Mouse (Mus musculus): Measurements from ENCODE around the gene Ccdc34.
A peak's percentile ranks its signal among the peaks of the same experiment; 100 is the strongest.

Ccdc34 gene

GRCm38 (mm10) chr2:110017616-110018505 lies at the start of gene Ccdc34:
Gene Ccdc34 (plus strand): TSS chr2:110017817.
- peak; percentile 95 for DNase-seq (ENCODE audit: extremely low read depth, insufficient read length, low spot score)

- no peak for DNase-seq (ENCODE audit: extremely low read depth, insufficient read length, low spot score)
These were observed 48.2 kb upstream of the Ccdc34 start for GRCm38 (mm10) chr2:109969381-109969780.

DNA sequence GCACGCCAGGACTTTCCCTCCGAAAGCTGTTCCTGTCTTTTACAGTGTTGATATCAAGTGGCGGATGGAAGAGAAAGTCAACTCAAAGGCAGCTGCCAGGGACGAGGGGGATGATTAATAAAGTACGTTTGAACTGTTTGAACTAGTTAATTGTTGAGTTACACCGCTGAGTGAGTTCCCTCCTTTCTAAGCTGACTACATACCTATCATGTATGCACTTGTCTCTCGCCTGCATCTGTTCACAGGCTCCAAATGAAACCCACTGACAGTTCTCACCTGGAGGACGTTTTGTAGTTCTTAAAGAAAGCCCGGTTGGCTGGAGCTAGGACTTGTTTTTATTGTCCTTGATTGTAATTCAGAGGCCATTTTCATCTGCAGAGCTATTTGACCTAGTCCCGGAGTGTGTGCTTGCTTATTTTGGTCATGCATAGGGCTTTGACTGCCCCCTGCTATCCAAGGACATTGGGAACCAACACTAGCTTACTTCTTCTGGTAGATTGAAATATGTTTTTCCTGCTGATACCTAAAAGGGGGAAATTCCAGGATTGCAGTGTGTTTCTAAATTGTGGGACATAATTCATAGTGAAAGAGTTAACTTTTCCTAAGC lies 47.6 kb upstream of the Ccdc34 start:
- no peak for DNase-seq (ENCODE audit: extremely low read depth, insufficient read length, low spot score)

DNA sequence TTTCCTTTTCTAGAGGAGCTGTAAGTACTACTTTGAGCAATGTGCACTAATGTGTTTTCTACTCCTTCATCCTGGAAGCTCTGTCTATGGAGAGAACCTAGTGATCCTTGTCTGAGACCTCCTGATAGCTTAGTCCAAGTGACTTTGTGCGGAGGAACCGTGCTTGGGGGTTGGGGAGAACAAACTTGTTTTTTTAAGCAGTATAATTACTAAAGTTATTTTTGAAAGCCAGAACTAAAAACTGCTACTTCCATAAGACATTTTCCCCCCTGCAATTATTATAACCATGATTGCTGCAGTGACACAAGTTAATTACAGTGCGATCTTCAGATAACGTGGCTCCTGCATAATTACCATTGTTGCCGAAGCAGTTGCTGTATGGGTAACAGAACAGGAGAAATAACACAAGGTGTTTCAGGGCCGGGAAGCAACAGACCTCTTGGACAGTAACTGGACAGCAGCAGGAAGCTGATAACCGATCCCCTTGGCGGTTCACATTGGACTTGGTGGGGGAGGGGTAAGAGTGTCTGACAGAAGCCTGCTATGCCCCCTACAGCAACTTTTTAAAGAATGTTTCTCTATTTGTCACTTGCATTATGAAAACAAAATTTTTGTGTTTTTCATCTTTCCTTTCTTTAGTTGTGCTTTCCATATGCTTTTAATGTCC lies 46.7 kb upstream of the Ccdc34 start:
- DNase-seq (ENCODE audit: extremely low read depth, insufficient read length, low spot score), result no peak

DNA sequence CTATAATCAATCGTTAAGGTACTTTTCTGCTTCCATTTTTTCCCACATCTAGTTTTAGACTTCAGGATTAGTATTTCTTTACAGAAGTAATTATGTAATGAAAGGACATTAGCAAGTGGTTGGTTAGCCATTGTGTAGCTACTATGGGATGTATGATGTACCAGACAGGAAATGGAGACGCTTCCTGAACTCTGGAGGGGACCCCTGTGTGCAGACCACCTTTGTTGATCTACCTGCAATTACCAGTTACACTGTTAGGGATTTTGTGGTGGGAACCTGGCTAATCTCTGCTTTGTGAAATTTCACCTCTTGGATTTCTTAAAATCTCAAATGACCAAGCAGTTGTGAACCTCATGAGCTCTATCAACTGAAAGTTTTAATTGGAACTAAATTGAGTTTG lies 45.3 kb upstream of the Ccdc34 start:
- no peak for DNase-seq (ENCODE audit: extremely low read depth, insufficient read length, low spot score)

DNA sequence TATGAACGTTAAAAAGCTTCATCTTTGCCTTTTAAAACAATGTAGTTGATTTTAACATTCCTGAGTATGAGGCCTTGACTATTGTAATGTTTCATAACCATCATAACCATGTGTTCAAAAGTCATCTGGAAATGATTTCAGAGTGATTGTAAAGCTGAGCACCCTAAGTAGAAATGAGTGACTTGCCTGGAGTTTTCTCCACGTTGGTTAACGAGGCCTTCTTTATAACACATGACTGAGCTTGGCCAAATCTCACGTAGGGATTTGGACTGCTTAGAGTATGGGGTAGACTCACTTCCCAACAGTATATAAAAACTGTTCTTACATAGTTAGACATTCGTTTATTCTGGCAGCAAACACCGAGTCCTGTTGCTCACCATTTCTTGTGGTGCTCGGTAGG lies 44.7 kb upstream of the Ccdc34 start:
- DNase-seq (ENCODE audit: extremely low read depth, insufficient read length, low spot score), result no peak

GRCm38 (mm10) chr2:109974807-109975206 lies 42.8 kb upstream of the Ccdc34 start:
- DNase-seq (ENCODE audit: extremely low read depth, insufficient read length, low spot score), result no peak

DNA sequence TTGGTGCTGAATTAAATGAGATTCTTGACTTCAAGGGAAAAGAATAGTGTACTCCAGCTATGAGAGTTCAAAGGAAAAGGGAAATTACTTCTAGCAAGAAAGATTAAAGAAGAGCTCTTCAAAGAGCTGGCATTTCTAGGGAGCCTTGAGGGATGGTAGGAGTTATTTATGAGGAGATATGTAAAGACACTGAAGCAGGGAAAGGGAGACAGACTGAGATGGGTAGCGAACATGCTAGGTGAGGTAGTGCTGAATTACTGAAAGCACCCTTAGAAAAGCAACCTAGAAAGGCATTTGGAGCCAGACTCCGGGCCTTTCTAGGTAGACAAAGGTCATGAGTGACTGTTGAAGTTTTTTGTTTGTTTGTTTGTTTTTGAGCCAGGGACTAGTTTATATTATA lies 41.4 kb upstream of the Ccdc34 start:
- DNase-seq (ENCODE audit: extremely low read depth, insufficient read length, low spot score), result no peak

GRCm38 (mm10) chr2:109977322-109977721 lies 40.3 kb upstream of the Ccdc34 start:
- no peak for DNase-seq (ENCODE audit: extremely low read depth, insufficient read length, low spot score)

DNA sequence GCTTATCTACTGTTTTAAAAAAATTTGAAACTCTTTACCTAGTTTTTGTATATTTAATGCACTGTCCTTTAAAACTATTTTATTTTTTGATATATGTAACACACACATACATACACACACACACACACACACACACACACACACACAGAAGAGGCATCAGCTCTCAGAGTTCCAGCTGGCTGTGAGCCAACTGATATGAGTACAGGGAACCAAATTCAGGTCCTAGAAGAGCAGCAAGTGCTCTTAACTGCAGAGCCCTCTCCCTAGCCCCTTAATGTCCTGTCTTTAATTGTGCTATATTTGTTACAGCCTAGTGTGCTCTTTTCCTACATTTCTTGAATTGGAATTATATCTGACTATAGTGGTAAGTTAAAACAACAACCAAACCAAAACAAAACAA lies 38.4 kb upstream of the Ccdc34 start:
- no peak for DNase-seq (ENCODE audit: extremely low read depth, insufficient read length, low spot score)

GRCm38 (mm10) chr2:109983435-109983834 lies 34.2 kb upstream of the Ccdc34 start:
- DNase-seq (ENCODE audit: extremely low read depth, insufficient read length, low spot score), result no peak

GRCm38 (mm10) chr2:109984930-109985329 lies 32.7 kb upstream of the Ccdc34 start:
- DNase-seq (ENCODE audit: extremely low read depth, insufficient read length, low spot score), result no peak

DNA sequence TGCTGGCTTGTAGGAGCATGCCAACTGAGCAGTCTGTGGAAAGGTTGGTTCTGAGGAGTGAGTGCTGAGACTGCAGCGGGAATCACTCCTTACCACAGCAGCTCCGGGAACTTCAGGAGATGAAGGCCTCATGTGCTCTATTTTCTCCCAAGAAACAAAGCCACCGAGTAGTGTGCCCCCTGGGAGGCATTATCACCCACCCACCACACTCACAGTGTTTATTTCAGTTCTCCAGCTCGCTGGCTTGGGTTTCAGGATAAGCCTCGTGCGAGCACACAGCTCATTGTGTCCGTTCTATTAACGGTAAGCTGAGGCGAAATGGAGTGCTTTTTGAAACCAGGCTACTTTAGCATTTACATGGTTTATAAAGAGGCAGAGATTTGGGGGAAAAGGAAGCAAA lies 32.1 kb upstream of the Ccdc34 start:
- no peak for DNase-seq (ENCODE audit: extremely low read depth, insufficient read length, low spot score)

- DNase-seq (ENCODE audit: extremely low read depth, insufficient read length, low spot score), result no peak
These were observed 31.4 kb upstream of the Ccdc34 start for GRCm38 (mm10) chr2:109986036-109986785.

DNA sequence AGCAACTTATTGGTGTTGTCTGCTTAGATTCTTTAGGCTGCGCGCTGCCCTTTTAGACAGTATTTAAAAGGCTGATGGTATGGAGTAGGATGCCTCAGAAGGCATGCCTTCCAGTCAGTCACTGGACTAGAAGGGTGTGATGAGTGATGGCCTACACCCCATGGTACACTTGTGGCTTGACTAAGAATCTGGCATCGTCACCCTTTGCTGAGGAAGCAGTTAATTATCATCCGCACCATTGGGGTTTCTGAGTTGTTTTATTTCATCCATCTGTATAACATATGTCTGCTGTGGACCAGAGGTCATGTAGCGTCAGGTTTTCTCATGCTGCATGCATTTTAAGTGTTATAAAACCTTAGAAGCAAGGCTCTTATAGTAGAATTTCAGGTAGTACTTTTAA lies 29.7 kb upstream of the Ccdc34 start:
- DNase-seq (ENCODE audit: extremely low read depth, insufficient read length, low spot score), result no peak

GRCm38 (mm10) chr2:109989196-109989595 lies 28.4 kb upstream of the Ccdc34 start:
- no peak for DNase-seq (ENCODE audit: extremely low read depth, insufficient read length, low spot score)

GRCm38 (mm10) chr2:109989679-109990473 lies 27.7 kb upstream of the Ccdc34 start:
- DNase-seq (ENCODE audit: extremely low read depth, insufficient read length, low spot score), result no peak

DNA sequence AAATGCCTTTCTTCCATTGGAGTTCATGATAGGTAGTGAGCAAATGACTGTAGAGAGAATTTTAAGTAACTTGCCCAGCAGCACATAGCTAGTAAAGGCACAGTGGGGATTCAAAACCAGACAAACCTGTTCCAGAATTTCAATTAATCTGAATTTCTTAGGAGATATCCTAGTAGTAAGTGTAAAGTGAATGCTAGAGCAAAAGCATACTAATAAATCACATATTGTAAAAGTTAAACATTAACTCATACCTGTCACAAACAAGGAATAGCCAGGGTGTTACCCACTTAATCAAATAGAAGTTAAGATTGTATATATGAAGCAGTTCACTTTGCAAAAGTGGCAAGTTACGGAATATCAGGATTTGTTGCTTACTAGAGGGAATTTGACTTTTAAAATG lies 25.9 kb upstream of the Ccdc34 start:
- no peak for DNase-seq (ENCODE audit: extremely low read depth, insufficient read length, low spot score)

- DNase-seq (ENCODE audit: extremely low read depth, insufficient read length, low spot score), result no peak
These were observed 25.1 kb upstream of the Ccdc34 start for GRCm38 (mm10) chr2:109992448-109993073.

DNA sequence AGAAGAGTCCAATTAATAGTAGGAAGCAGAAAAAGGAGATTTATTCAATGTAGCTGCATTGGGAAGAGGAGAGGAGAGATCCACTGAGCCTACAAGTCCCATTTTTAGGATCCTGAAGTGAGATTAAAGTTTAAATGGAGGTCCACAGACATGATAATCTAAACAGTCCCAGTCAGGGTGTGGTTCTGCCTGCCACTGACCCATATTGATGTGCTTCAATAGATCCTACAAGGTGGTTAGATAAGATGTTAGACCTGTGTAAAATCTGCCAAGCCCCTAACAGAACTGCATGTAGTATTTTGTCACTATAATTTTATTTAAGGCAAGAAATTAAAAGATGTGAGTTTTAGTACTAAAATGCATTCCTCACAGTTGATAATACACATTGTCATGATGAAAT lies 24.2 kb upstream of the Ccdc34 start:
- no peak for DNase-seq (ENCODE audit: extremely low read depth, insufficient read length, low spot score)

All from 3134 (cell line).